In genomic region chr4:101718991-101719580, GRCm38 (mm10) we compare ENCODE assay signal across 10 mouse cellular contexts. TPM values are rescaled to one million over a fixed set of nuclear protein-coding genes. Genes with fewer than 3 reads are reported as not detected.
DNase-seq lines count a peak whose midpoint lies in the region; TF ChIP-seq lines count a peak whose summit lies in the region.
"Had no signal": no experiment of that assay in that cellular context is flagged by ENCODE, and none has a peak within 500 bp of the region (broad histone marks: within the 10 kb centered on the region; RNA-seq: fewer than 3 reads in every experiment).

No protein-coding gene starts in this region.

- no peak for TF ChIP-seq CTCF in gastrocnemius, adult 2 months (IDR thresholded peaks at IDR 0.05)

- peak overlapping the region; percentile 24; the same call in 1 of the 2 replicates for H3K27ac ChIP-seq in gastrocnemius, adult 2 months

- DNase-seq in gastrocnemius, adult 2 months, result peak; percentile 24
- DNase-seq in gastrocnemius, postnatal 10 days, result no peak
- peak; percentile 35 to 47 for DNase-seq in right cerebral cortex, postnatal 10 days (ENCODE audit: low spot score in 2 of 2)
- DNase-seq in right cerebral cortex, postnatal 36 days (ENCODE audit: low spot score in 2 of 2), result no peak
- DNase-seq in layer of hippocampus, adult 8-10 months (ENCODE audit: low spot score in 2 of 2), result peak; percentile 10 to 26
- DNase-seq in telencephalon, adult 2 months (ENCODE audit: low read depth, low spot score), result peak; percentile 16
- no peak for DNase-seq in adrenal gland, postnatal 36 days
- DNase-seq in urinary bladder, postnatal 4 days (ENCODE audit: low spot score in 2 of 2), result no peak
- DNase-seq: adrenal gland, postnatal 14 days; spleen, adult 18-20 months had no signal

- intact Hi-C loops in gastrocnemius, adult 2 months (cut with DNase I), result no loop called here

- H3K4me3 ChIP-seq in gastrocnemius, adult 2 months, result peak overlapping the region; percentile 24; the same call in 1 of the 2 replicates

RNA-seq across cellular contexts. Expression of gene Lepr, which starts 1.9 kb away (rescaled TPM):
- 1 to 10 TPM; 1.0 to 2.9 TPM for total RNA-seq in gastrocnemius, adult 2 months (2021)
- total RNA-seq in gastrocnemius, postnatal 10 days (2021), result 1 to 10 TPM; 3.1 to 7.0 TPM
- total RNA-seq in layer of hippocampus, adult 8-10 months (2022), result 1 to 10 TPM; 1.8 to 3.3 (median 3.1) TPM
- total RNA-seq in adrenal gland, postnatal 36 days (2021), result 10 to 100 TPM; 13.8 to 15.8 TPM

Comparison
In these comparisons a context has a peak if more than half of its experiments do, and no peak if none do; other contexts are left out.
1. DNase-seq: peak in gastrocnemius, adult 2 months (single experiment), right cerebral cortex, postnatal 10 days (2 of 2), layer of hippocampus, adult 8-10 months (2 of 2) and telencephalon, adult 2 months (single experiment); none in gastrocnemius, postnatal 10 days (single experiment), right cerebral cortex, postnatal 36 days (0 of 2), adrenal gland, postnatal 36 days (0 of 2) and urinary bladder, postnatal 4 days (0 of 2).